Mouse (Mus musculus) liver, embryonic 12.5 days (tissue): Measurements from ENCODE around the gene Tm4sf19. TPM values are rescaled to one million over a fixed set of nuclear protein-coding genes. Genes with fewer than 3 reads are reported as not detected.
A peak's percentile ranks its signal among the peaks of the same experiment; 100 is the strongest.

Experiments
- ATAC-seq: fragments of 200-750 bp; cut with Nextera tagmentation; 2 replicates; pipeline ENCODE4 v1.8.0; 2017; ENCODE audit warnings: moderate number of reproducible peaks, mild to moderate bottlenecking, moderate library complexity
- H3K27ac ChIP-seq: fragments of 300-500 bp; sonication (generic); 2 replicates; pipeline ENCODE4 v1.5.1; 2016; ENCODE audit warnings: mild to moderate bottlenecking
- H3K27me3 ChIP-seq: fragments of 300-500 bp; sonication (generic); replicated peaks from 2 replicates; pipeline ENCODE4 v1.6.1; 2016; ENCODE audit warnings: mild to moderate bottlenecking, moderate library complexity
- H3K36me3 ChIP-seq: fragments of 300-500 bp; sonication (generic); 2 replicates; pipeline ENCODE4 v1.6.1; 2016; ENCODE audit warnings: mild to moderate bottlenecking, moderate library complexity
- H3K4me1 ChIP-seq: fragments of 300-500 bp; sonication (generic); 2 replicates; pipeline ENCODE4 v1.6.1; 2016
- H3K4me2 ChIP-seq: fragments of 300-500 bp; sonication (generic); 2 replicates; pipeline ENCODE4 v1.6.1; 2016; ENCODE audit warnings: mild to moderate bottlenecking, moderate library complexity
- H3K4me3 ChIP-seq: fragments of 300-500 bp; sonication (generic); 2 replicates; pipeline ENCODE4 v1.5.1; 2016; ENCODE audit warnings: mild to moderate bottlenecking, moderate library complexity
- H3K9ac ChIP-seq: fragments of 300-500 bp; sonication (generic); 2 replicates; pipeline ENCODE4 v1.6.1; 2016; ENCODE audit warnings: mild to moderate bottlenecking, moderate library complexity
- H3K9me3 ChIP-seq: fragments of 300-500 bp; sonication (generic); replicated peaks from 2 replicates; pipeline ENCODE4 v1.6.1; 2016; ENCODE audit warnings: mild to moderate bottlenecking, moderate library complexity
- WGBS: fragments of 180-500 bp; shearing (Covaris S2); methylation state at CpG from one replicate; pipeline ENCODE4 v1.1.7; 2016; ENCODE audit not compliant: insufficient replicate concordance; 5-methylcytosine and 5-hydroxymethylcytosine counted together
- polyA plus RNA-seq: library from polyadenylated mRNA; unstranded; fragments of >200 nt; fragmentation: Nextera tagmentation; extraction: Ambion mirVana; gene quantifications from 2 replicates; pipeline ENCODE4 v1.2.1, GENCODE M21; 2016

Gene Tm4sf19
- polyA plus RNA-seq, 1 experiment from 2014 or later = not detected

DNA sequence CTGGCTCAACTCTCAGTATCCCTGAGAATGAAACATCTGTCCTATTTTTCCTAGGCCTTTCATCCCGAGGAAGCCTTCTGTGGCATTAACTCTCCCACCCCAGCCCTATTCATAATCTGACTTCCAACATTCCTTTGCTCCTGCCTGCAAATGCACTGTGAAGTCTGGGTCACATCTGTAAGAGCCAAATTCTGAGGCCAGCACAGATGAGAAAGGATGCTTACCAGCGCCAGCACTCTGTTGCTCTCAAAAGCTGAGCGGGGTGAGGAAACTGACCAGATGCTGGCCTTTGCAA lies 3.8 kb upstream of the Tm4sf19 start:
- no peak overlapping the region for H3K9ac ChIP-seq
- no peaks in the 10 kb centered on the region for H3K27me3 ChIP-seq
- no peak overlapping the region for H3K4me2 ChIP-seq
- H3K4me1 ChIP-seq = peaks cover 11% of the 10 kb centered on the region; the same call in 1 of the 2 replicates
- H3K27ac ChIP-seq = no peak overlapping the region; the same call in 1 of the 2 replicates
- H3K9me3 ChIP-seq = no peaks in the 10 kb centered on the region
- peaks cover 12% of the 10 kb centered on the region for H3K36me3 ChIP-seq
- 63% methylated on average over 3 of the region's 3 CpGs for WGBS
- H3K4me3 ChIP-seq = no peak overlapping the region
- no peak for ATAC-seq

DNA sequence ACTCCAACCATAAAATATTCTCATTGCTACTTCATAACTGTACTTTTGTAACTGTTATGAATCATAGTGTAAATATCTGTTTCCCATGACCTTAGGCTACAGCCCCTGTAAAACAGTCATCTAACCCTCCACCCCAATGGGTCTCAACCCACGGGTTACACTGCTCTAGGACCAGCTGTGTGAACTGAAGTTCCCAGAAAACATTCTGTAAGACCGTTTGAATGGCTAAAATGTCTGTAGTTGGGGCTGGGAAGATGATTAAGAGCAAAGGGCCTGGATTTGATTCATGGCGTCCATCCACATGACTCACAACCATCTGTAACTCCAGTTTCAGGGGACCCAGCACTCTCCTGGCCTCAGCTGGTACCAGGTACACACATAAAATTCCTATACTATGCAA lies 2.1 kb upstream of the Tm4sf19 start:
- Histone ChIP-seq H3K4me1 (peaks cover 11% of the 10 kb centered on the region; the same call in 1 of the 2 replicates), H3K9ac (no peak overlapping the region), H3K4me3 (no peak overlapping the region), H3K4me2 (no peak overlapping the region), H3K27me3 (no peaks in the 10 kb centered on the region), H3K27ac (no peak overlapping the region), H3K9me3 (no peaks in the 10 kb centered on the region), H3K36me3 (peaks cover 3% of the 10 kb centered on the region)
- 63% methylated on average over 3 of the region's 3 CpGs for WGBS
- no peak for ATAC-seq

DNA sequence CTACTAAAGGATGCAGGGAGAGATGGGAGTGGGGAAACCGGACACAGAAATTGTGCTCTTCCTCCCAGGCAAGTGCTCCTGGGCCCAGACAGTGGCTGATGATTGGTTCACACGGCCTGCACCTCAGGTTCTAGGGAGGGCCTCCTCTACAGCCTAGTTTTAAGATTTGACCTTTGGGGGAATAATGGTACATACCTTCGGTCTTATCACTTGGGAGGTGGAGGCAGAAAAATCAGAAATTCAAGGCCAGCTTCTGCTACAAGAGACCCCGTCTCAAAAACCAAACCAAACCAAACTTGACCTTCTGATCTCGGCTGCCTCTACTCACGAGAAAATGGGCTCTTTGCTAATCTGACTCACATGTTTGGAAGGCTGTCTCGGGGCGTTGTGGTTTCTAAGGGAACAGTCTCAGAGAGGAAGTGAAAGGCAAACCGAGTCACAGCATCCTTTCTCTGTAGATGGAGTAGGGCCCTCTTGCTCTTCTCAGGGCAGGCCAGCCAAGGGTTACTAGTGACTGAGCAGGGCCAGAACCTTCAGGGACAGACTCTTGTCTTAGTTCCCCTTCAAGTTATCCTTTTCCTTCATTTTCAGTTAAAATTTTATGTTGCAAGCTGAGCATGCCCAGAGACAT lies 1.1 kb downstream of the Tm4sf19 start:
- H3K4me3 ChIP-seq = no peak overlapping the region
- H3K9ac ChIP-seq = no peak overlapping the region
- H3K36me3 ChIP-seq = no peaks in the 10 kb centered on the region
- H3K4me2 ChIP-seq = no peak overlapping the region
- H3K27ac ChIP-seq = no peak overlapping the region
- H3K9me3 ChIP-seq = no peaks in the 10 kb centered on the region
- WGBS = 45% methylated on average over 9 of the region's 9 CpGs
- no peaks in the 10 kb centered on the region for H3K4me1 ChIP-seq
- no peaks in the 10 kb centered on the region for H3K27me3 ChIP-seq
- ATAC-seq = no peak

DNA sequence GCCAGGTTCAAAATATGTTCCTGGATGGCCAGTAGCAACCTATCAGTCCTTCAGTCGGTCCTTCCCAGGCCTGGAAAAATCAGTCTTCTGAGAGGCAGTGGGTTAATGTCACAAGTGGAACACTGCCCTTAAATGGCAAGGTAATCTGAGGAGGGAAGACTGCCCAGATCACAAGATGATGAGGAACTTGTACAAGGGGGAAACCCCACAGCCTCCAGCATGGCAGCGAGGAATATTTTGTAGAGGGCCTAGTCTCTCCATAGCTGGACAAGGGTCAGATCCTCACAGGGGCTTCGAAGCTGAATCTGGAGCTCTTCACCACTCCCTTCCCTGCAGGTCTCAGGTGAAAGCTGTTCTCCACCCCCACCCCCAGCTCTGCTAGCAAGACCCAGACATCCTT lies 2.5 kb downstream of the Tm4sf19 start:
- H3K4me2 ChIP-seq = no peak overlapping the region
- no peaks in the 10 kb centered on the region for H3K9me3 ChIP-seq
- H3K4me1 ChIP-seq = no peaks in the 10 kb centered on the region
- ATAC-seq = no peak
- 75% methylated on average over 3 of the region's 3 CpGs for WGBS
- H3K36me3 ChIP-seq = no peaks in the 10 kb centered on the region
- no peaks in the 10 kb centered on the region for H3K27me3 ChIP-seq
- no peak overlapping the region for H3K4me3 ChIP-seq
- H3K9ac ChIP-seq = no peak overlapping the region
- H3K27ac ChIP-seq = no peak overlapping the region

DNA sequence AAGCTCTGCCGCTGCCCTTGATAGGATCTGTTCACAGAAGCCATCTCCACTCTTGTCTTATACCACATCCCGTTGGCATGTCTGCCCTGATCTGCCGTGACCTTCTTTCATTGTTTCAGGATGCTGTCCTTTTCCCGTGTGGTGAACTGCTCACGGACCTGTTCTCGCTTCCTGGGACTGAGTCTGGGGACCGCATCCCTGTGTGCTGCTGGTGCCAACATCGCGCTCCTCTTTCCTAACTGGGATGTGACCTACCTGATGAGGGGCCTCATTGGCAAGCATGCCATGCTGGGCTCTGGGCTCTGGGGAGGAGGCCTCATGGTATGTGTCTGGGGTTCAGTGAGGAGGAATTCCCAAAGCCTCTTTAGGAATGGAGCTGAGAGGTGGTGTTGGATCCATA lies 5.4 kb downstream of the Tm4sf19 start:
- Histone ChIP-seq H3K4me3 (no peak overlapping the region), H3K27ac (no peak overlapping the region), H3K9ac (no peak overlapping the region), H3K9me3 (no peaks in the 10 kb centered on the region), H3K36me3 (no peaks in the 10 kb centered on the region), H3K4me1 (no peaks in the 10 kb centered on the region), H3K4me2 (no peak overlapping the region), H3K27me3 (no peaks in the 10 kb centered on the region)
- ATAC-seq = no peak
- 87% methylated on average over 9 of the region's 9 CpGs for WGBS

DNA sequence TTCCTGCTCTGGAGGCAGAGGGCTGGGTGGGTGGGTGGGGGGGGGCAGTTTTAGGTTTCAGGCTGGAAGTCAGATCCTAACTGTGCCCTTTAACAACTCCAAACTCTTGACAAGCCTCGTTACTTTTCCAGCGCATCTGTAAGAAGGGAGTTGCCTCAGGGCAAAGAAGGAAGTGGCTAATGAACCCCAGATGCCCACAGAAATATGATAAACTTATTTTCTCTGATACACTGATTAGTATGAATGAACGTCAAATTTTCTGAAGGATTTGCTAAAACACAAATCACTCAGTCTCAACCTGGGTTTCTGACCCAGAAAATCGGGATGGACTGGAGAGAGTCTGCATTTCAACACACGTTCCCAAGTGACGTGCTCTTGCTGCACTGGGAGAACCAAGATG lies 6.4 kb downstream of the Tm4sf19 start:
- Histone ChIP-seq H3K4me2 (no peak overlapping the region), H3K4me1 (no peaks in the 10 kb centered on the region), H3K27me3 (no peaks in the 10 kb centered on the region), H3K36me3 (no peaks in the 10 kb centered on the region), H3K9me3 (no peaks in the 10 kb centered on the region), H3K4me3 (no peak overlapping the region), H3K27ac (no peak overlapping the region), H3K9ac (no peak overlapping the region)
- WGBS = 62% methylated on average over 6 of the region's 6 CpGs
- ATAC-seq = no peak

DNA sequence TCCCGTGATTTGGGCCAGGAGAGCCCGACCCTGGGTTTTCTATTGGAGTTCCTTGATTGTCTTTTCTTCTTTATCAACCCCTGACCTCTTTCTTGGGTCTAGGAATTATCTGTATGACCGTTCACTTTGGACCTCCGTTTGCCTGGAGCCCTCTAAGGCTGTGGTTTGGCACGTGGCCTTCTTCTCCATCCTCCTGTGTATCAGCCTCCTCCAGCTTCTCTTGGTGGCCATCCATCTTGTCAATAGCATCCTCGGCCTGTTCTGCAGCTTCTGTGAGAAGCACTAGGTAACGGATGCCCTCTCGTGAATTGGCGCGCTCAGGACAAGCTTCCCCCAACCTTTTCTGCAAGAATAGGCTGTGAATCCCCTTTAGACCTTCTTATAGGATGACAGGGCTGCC lies 7.4 kb downstream of the Tm4sf19 start:
- H3K36me3 ChIP-seq = no peaks in the 10 kb centered on the region
- ATAC-seq = no peak
- no peak overlapping the region for H3K9ac ChIP-seq
- no peak overlapping the region for H3K27ac ChIP-seq
- H3K4me1 ChIP-seq = no peaks in the 10 kb centered on the region
- no peak overlapping the region for H3K4me2 ChIP-seq
- H3K4me3 ChIP-seq = no peak overlapping the region
- no peaks in the 10 kb centered on the region for H3K27me3 ChIP-seq
- H3K9me3 ChIP-seq = no peaks in the 10 kb centered on the region
- 58% methylated on average over 10 of the region's 10 CpGs for WGBS

DNA sequence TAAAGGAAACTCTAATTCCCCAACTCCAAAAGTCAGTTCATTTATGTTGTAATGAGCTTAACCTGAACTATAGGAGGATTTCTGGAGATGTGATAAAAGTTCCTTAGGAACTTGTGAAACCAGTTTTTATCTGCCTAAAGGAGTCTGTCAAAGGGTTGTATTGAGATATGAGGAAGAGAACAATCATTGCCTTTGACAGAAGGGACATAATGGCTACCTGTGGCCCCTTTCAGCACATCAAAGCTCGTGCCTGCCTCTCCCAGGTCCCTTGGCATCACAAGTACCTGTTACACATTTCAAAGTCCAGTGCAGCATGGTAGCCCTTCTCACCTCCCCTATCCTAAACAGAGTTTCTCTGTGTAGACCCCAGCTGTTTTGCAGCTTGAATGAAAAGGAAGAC lies 17.2 kb downstream of the Tm4sf19 start:
- Histone ChIP-seq H3K27me3 (0 out of 2 replicates have a peak, but pooled peaks cover 3% of the 10 kb centered on the region), H3K9ac (no peak overlapping the region), H3K9me3 (no peaks in the 10 kb centered on the region), H3K4me1 (peaks cover 18% of the 10 kb centered on the region), H3K4me3 (no peak overlapping the region), H3K4me2 (no peak overlapping the region), H3K36me3 (no peaks in the 10 kb centered on the region), H3K27ac (no peak overlapping the region)
- no peak for ATAC-seq
- 31% methylated on average over 1 of the region's 1 CpGs for WGBS

DNA sequence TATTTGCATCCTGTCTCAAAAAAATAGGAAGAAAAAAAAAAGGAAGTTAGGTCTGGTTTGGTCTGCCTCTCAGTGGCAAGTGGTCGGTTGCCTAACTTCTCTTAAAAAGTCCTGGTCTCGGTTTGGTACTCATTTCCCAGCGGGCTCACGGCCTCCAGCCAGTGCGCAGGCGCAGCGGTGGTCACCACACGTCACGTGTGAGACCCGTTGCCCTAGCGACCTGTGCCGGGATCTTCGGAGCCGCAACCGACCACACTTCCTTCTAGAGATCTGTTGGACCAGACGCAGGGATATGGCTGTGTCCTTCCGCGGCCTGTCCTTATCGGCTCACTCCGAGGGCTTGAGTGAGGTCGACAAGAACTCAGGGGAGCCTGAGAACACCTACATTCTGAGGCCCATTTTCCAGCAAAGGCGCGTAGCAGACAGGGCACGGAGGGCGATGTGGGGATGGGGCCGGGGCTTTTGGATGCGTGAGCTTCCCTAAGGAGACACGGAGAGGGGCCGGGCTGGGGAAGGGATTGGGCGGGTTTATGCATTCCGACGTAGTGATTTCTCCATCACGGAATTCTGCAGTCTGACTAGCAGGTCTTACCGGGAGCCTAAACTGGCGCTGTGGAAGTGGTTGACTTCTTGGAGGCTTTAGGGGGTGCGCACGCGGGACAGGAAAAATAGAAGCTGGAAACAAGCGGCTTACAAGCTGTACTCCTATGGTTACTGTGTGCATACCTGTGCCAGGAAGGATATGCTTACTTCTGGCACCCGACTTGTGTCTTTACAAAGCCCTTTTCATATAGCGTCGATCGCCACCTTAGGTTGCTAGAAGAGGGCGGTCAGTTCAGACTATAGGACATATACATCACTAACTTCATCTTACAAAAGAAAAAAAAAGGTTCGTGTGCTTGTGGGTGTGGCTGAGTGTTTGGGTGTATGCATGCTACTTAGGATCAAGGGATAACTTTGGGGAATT lies 19.5 kb downstream of the Tm4sf19 start, which contains the start of gene Tctex1d2:
Gene Tctex1d2 (plus strand): TSS at position 186 of the 967 bp plus-strand sequence.
- Histone ChIP-seq H3K4me2 (peak within 1 kb of the TSS; percentile 81), H3K9me3 (no peaks in the 10 kb centered on the region), H3K4me1 (peaks cover 18% of the 10 kb centered on the region), H3K27me3 (0 out of 2 replicates have a peak, but pooled peaks cover 3% of the 10 kb centered on the region), H3K4me3 (peak within 1 kb of the TSS; percentile 65), H3K27ac (peak within 1 kb of the TSS; percentile 59; the same call in 1 of the 2 replicates), H3K9ac (peak within 1 kb of the TSS; percentile 66), H3K36me3 (no peaks in the 10 kb centered on the region)
- 4% methylated on average over 45 of the region's 45 CpGs for WGBS
- peak; percentile 88 for ATAC-seq

DNA sequence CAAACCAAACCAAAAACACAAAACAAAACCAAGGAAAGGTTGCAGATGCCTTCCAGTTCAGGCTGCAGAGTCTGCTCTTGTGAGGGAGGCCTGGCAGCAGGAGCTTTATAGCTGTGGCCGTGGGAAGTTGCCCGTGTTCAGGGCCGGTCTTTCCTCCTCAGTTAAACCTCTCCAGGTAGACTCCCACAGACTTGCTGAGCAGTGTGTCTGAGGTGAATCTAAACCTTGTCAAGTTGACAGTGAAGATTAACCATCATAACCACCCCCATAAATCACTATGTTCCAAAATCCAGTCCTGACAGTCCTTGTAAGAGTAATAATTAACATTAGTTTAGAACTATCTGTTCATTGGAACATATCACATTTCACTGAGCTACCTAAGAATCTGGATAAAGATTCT lies 27.2 kb downstream of the Tm4sf19 start:
- H3K9me3 ChIP-seq = no peaks in the 10 kb centered on the region
- peaks cover 19% of the 10 kb centered on the region for H3K4me1 ChIP-seq
- no peak overlapping the region for H3K9ac ChIP-seq
- no peak overlapping the region for H3K4me3 ChIP-seq
- H3K27me3 ChIP-seq = no peaks in the 10 kb centered on the region
- H3K27ac ChIP-seq = no peak overlapping the region
- no peak overlapping the region for H3K4me2 ChIP-seq
- H3K36me3 ChIP-seq = no peaks in the 10 kb centered on the region
- WGBS = 70% methylated on average over 3 of the region's 3 CpGs
- ATAC-seq = no peak

DNA sequence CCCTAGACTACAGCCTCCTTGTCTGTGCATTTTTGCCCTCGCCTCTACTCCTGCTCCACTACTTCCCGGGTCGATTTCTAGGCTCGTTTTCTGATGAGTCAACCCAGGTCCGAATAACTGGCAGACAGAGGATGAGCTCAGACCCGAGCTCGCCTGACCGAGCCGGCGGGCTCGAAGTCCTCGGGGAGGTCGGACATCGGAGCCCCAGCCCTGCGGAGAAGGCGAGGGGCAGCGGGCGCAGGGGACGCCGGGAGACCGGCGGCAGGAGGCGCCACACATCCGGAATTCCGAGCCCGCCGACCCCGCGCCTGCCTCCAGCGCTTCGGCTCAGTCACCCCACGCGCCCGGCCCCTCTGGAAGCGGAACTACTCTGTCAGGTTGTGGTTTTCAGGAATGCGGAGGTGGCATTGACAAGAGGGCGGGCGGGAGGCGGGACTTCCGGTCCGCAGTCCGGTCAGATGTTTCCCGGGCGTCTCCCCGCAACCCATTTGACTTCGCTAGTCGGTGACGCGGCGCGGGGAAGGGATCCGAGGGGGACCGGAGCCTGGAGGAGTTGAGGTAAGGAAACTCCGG lies 30.3 kb downstream of the Tm4sf19 start, which contains the start of gene Pcyt1a:
Gene Pcyt1a (plus strand): TSS at position 448 of the 573 bp plus-strand sequence.
- Histone ChIP-seq H3K9me3 (no peaks in the 10 kb centered on the region), H3K36me3 (no peaks in the 10 kb centered on the region), H3K27ac (peak within 1 kb of the TSS; percentile 97), H3K9ac (peak within 1 kb of the TSS; percentile 95), H3K4me2 (peak within 1 kb of the TSS; percentile 71), H3K4me1 (peaks cover 44% of the 10 kb centered on the region), H3K27me3 (no peaks in the 10 kb centered on the region), H3K4me3 (peak within 1 kb of the TSS; percentile 85)
- under 1% methylated on average over 54 of the region's 54 CpGs for WGBS
- ATAC-seq = peak; percentile 94
